Mouse (Mus musculus) C2C12 (cell line): Measurements from ENCODE around the gene Ryr1. TPM values are rescaled to one million over a fixed set of nuclear protein-coding genes. Genes with fewer than 3 reads are reported as not detected.

Experiments
- H3K27me3 ChIP-seq: one replicate; pipeline ENCODE4 v1.6.1; 2011; ENCODE audit not compliant: control insufficient read depth, insufficient read depth, insufficient read length
- H3K36me3 ChIP-seq: one replicate; pipeline ENCODE4 v1.6.1; 2011; ENCODE audit not compliant: control insufficient read depth, insufficient read depth
- H3K4me3 ChIP-seq: one replicate; pipeline ENCODE4 v1.5.1; 2011; ENCODE audit warnings: mild to moderate bottlenecking, control low read depth; ENCODE audit not compliant: poor library complexity, insufficient read depth, severe bottlenecking
- H3K79me2 ChIP-seq: one replicate; pipeline ENCODE4 v1.6.1; 2011; ENCODE audit not compliant: control insufficient read depth, insufficient read depth
- H3K79me3 ChIP-seq: one replicate; pipeline ENCODE4 v1.6.1; 2011; ENCODE audit warnings: low read depth, control low read depth
- H3ac ChIP-seq: one replicate; pipeline ENCODE3; 2011; ENCODE audit warnings: low read depth; ENCODE audit not compliant: control insufficient read depth, insufficient read length
- CEBPB ChIP-seq: IDR thresholded peaks from one replicate; pipeline ENCODE4 v1.6.1; 2011; ENCODE audit warnings: low read depth, mild to moderate bottlenecking, control low read depth, moderate library complexity
- CTCF ChIP-seq: IDR thresholded peaks from one replicate; pipeline ENCODE4 v1.5.1; 2011; ENCODE audit not compliant: control insufficient read depth, insufficient read depth, insufficient read length
- FOSL1 ChIP-seq: IDR thresholded peaks from one replicate; pipeline ENCODE4 v1.8.0; 2011; ENCODE audit warnings: mild to moderate bottlenecking, low read length; ENCODE audit not compliant: poor library complexity, insufficient read depth, severe bottlenecking
- MAX ChIP-seq: IDR thresholded peaks from one replicate; pipeline ENCODE4 v1.6.1; 2011; ENCODE audit warnings: mild to moderate bottlenecking, control low read depth
- MYOD1 ChIP-seq: IDR thresholded peaks from one replicate; pipeline ENCODE4 v1.6.1; 2011; ENCODE audit warnings: low read depth; ENCODE audit not compliant: control insufficient read depth, insufficient read length
- MYOG ChIP-seq: IDR thresholded peaks from one replicate; pipeline ENCODE4 v1.6.1; 2011; ENCODE audit not compliant: control insufficient read depth, insufficient read length; ENCODE audit errors: extremely low read depth
- USF1 ChIP-seq: IDR thresholded peaks from one replicate; pipeline ENCODE4 v1.6.1; 2011; ENCODE audit warnings: low read depth, mild to moderate bottlenecking, control low read depth, moderate library complexity
- polyA plus RNA-seq: library from polyadenylated mRNA; unstranded; fragments of >200 nt; fragmentation: generic; extraction: Trizol; gene quantifications from one replicate; pipeline ENCODE4 v1.2.1, GENCODE M21; 2012; ENCODE audit warnings: missing spikeins

Ryr1 gene
- polyA plus RNA-seq, 1 experiment: 1.1 TPM

DNA sequence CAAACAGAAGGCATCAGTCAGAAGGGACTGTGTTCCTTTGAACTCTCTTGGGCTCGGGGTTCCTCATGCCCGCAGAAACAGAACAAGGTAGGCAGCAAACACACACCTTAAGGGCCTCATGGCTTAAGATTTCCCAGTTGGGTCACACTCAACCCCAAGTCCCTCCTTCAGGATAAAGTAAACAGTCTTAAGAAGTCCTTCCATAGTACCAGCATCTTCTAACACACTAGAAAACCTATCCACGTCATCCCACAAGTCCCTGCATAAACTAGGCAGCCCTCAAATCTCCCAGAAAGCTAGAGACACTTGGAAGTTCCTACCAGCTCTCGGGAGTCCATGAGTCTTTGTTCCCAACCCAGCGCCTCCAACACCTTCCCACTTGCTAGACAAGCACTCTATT, 37.3 kb upstream of the Ryr1 start:
- TF ChIP-seq MYOG (no peak), MYOD1 (no peak), USF1 (no peak), CTCF (no peak), FOSL1 (no peak), CEBPB (no peak), MAX (no peak)
- Histone ChIP-seq H3K36me3 (peaks cover 4% of the 10 kb centered on the region), H3K4me3 (no peak overlapping the region), H3ac (no peak overlapping the region), H3K27me3 (no peaks in the 10 kb centered on the region), H3K79me2 (no peaks in the 10 kb centered on the region), H3K79me3 (no peaks in the 10 kb centered on the region)

DNA sequence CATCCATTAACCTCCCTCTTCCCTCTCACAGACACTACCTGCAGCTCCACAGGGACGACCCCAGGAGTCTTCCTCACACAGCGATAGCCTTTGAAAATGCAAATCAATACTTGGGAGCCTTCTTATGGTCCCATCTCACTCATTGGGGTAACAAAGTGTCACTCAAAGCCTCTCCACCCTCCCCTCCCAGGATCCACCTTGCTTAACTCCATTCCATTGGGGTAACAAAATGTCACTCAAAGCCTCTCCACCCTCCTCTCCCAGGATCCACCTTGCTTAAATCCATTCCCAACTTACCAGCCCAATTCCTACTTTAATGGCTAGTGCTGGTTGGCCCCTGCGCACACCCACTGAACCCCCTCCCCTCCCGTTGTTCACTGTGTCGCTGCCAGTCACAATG, 33.3 kb upstream of the Ryr1 start:
- Histone ChIP-seq H3K36me3 (no peaks in the 10 kb centered on the region), H3K79me2 (no peaks in the 10 kb centered on the region), H3K4me3 (no peak overlapping the region), H3ac (no peak overlapping the region), H3K79me3 (no peaks in the 10 kb centered on the region), H3K27me3 (no peaks in the 10 kb centered on the region)
- TF ChIP-seq CTCF (no peak), CEBPB (no peak), USF1 (no peak), MYOG (no peak), MAX (no peak), FOSL1 (no peak)

DNA sequence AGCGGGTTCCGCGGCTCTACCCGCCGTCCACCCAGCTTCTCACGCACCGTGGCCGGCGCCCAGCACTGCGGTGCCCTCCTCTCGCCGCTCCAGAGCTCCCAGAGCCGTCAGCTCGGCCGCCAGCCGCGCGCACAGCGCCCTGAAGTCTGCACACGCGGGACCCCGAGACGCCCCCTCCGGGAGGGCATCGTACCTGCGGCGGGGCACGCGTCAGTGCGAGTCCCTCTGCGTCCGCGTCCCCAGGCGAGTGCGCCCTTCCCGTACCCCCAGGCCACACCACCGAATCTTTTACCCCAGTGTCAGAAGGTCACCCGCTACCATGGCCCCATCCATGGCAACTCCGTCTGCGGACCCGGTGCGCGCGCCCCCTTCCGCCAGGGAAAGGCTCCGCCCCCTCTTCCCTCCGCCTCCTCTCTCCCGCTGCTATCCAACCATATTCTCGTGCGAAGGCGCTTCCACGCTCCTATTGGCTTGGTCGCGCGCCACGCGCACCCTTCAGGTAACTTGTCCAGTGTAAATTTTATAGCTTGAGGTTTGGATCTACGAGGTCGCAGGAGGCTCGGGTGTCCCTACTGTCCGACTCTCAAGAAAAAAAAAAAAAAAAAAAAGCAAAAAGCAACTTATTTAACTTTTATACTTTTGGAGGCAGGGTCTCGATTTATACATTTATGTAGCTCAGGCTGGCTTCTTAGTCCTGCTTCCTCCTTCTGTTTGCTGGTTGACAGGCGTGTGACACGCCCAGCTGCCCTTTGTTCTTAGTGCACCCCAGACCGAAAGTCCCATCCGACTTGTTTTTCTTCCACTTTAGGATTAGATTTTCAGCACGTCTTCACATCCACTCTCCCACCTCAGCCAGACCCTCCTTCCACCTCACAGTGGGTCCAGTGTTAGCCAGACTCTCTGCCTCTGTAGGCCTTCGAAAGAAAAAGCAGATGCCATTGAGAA, 31.1 kb upstream of the Ryr1 start, which contains the start of gene Fam98c:
TSS of gene Fam98c (minus strand) at position 397 of the 945 bp plus-strand sequence.
- no peaks in the 10 kb centered on the region for H3K27me3 ChIP-seq
- no peaks in the 10 kb centered on the region for H3K79me2 ChIP-seq
- no peaks in the 10 kb centered on the region for H3K36me3 ChIP-seq
- H3K4me3 ChIP-seq: peak within 1 kb of the TSS; percentile 41
- H3K79me3 ChIP-seq: no peaks in the 10 kb centered on the region
- no peak for TF ChIP-seq FOSL1
- TF ChIP-seq MYOD1: no peak
- no peak for TF ChIP-seq MAX
- no peak for TF ChIP-seq CEBPB
- TF ChIP-seq USF1: no peak
- no peak for TF ChIP-seq MYOG
- TF ChIP-seq CTCF: no peak
- peak within 1 kb of the TSS; percentile 64 for H3ac ChIP-seq

DNA sequence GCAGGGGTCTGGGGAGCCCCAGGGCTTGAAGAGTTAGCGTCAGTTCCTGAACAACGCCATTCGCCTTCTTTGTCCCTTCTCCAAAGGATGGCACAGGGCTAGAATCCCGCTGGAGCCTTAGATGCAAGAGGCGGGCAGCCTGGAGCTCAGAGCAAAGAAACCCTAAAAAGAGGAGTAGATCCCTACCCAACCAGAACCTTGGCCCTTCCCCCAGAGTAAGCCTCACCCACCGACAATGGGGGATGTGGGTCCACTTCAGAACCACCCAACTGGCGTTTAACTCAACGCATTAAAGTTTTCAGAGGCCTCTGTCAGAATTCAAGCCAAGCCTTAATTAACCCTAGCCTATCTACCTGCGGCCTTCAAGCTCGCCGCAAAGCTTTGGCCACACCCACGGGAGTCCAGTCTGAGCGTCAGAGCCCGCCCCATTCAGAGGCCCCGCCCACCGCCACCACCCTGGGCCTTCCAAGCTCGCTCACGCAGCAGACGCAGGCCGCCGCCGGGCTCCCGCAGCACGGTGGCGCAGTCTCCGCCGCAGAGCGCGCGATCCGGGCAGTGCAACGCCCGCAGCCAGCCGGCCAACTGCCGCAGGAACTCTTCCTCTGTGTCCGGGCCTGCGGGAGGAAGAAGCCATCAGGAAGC, 30.3 kb upstream of the Ryr1 start:
- Histone ChIP-seq H3K4me3 (peak overlapping the region; percentile 41), H3K36me3 (no peaks in the 10 kb centered on the region), H3ac (peak overlapping the region; percentile 64), H3K27me3 (no peaks in the 10 kb centered on the region), H3K79me3 (no peaks in the 10 kb centered on the region), H3K79me2 (no peaks in the 10 kb centered on the region)
- no peak for TF ChIP-seq MAX
- TF ChIP-seq CTCF: peak; percentile 29
- no peak for TF ChIP-seq CEBPB

DNA sequence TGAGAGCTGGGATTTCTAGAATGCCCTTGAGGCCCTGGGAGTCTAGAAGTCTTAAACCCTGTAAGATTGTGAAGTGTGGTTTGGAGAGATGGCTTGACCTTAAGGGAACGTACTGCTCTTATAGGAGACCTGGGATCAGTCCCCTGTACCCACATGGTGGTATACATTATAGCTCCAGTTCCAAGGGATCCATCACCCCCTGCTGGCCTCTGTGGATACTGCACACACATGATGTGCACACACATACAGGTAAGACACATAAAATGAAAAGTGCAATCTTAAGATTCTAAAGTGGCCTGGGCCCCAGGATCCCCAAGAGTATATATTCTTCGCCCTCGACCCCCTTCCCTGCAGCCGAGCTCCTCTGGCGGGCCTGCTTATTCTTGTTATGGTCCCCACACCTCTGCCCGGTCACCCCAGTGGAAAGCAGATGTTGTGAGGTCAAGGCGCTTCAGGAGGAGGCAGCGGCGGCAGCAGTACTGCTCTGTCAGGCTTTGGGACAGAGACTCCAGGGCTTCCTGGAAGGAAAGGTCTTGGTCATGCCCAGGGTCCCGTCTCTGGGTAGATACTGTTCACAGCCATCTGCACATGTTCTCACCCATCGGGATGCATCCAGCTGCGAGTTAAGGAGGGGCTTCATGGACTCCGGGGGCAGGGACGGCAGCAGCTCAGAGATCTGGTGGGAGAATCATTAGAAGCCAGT, 29.2 kb upstream of the Ryr1 start:
- H3K79me2 ChIP-seq: no peaks in the 10 kb centered on the region
- no peaks in the 10 kb centered on the region for H3K36me3 ChIP-seq
- no peaks in the 10 kb centered on the region for H3K79me3 ChIP-seq
- H3K27me3 ChIP-seq: no peaks in the 10 kb centered on the region
- no peak overlapping the region for H3K4me3 ChIP-seq
- H3ac ChIP-seq: no peak overlapping the region
- TF ChIP-seq FOSL1 (no peak), MYOD1 (no peak), CTCF (no peak), CEBPB (no peak), MAX (no peak), MYOG (no peak)
